Mouse (Mus musculus) heart, embryonic 14.5 days (tissue): ENCODE results near the gene She. TPM values are rescaled to one million over a fixed set of nuclear protein-coding genes. Genes with fewer than 3 reads are reported as not detected.

Experiments used
- ATAC-seq: fragments of 200-750 bp; cut with Nextera tagmentation; 2 replicates; pipeline ENCODE4 v1.8.0; 2017; ENCODE audit warnings: low read depth, moderate TSS enrichment; ENCODE audit not compliant: insufficient number of reproducible peaks, insufficient read depth, low FRiP score
- H3K27ac ChIP-seq, 2 experiments: fragments of 200-500 bp in 1 of 2; fragments of 300-500 bp in 1 of 2; sonication (generic) in 1 of 2; replicated peaks in 1 of 2; 2 replicates each; pipeline ENCODE4 v1.5.1; 2012 to 2014; ENCODE audit warnings: low read depth in 2 of 2, low read length in 2 of 2, control low read depth in 1 of 2, mild to moderate bottlenecking in 1 of 2, mixed read lengths in 1 of 2; ENCODE audit not compliant: control insufficient read depth in 1 of 2, insufficient read depth in 1 of 2
- H3K27me3 ChIP-seq: fragments of 300-500 bp; sonication (generic); 2 replicates; pipeline ENCODE4 v1.6.1; 2014; ENCODE audit warnings: mild to moderate bottlenecking, low read length, control low read depth; ENCODE audit not compliant: control insufficient read depth, insufficient read depth
- H3K36me3 ChIP-seq: fragments of 300-500 bp; sonication (generic); 2 replicates; pipeline ENCODE4 v1.6.1; 2014; ENCODE audit warnings: mild to moderate bottlenecking, control low read depth, low read length, mixed read lengths; ENCODE audit not compliant: control insufficient read depth, insufficient read depth
- H3K4me1 ChIP-seq, 2 experiments: fragments of 200-500 bp in 1 of 2; fragments of 300-500 bp in 1 of 2; sonication (generic) in 1 of 2; 2 replicates each; pipeline ENCODE4 v1.6.1; 2012 to 2014; ENCODE audit warnings: low read length in 2 of 2, control low read depth in 1 of 2, mixed read lengths in 1 of 2; ENCODE audit not compliant: control insufficient read depth in 2 of 2, insufficient read depth in 2 of 2
- H3K4me2 ChIP-seq: fragments of 300-500 bp; sonication (generic); 2 replicates; pipeline ENCODE4 v1.6.1; 2014; ENCODE audit warnings: mild to moderate bottlenecking, low read length
- H3K4me3 ChIP-seq, 2 experiments: fragments of 200-500 bp in 1 of 2; fragments of 300-500 bp in 1 of 2; sonication (generic) in 1 of 2; 2 replicates each; pipeline ENCODE4 v1.5.1; 2012 to 2014; ENCODE audit warnings: low read length in 2 of 2, mild to moderate bottlenecking in 2 of 2, control low read depth in 1 of 2, low read depth in 1 of 2, moderate library complexity in 1 of 2; ENCODE audit not compliant: control insufficient read depth in 1 of 2, insufficient read depth in 1 of 2
- H3K9ac ChIP-seq: fragments of 300-500 bp; sonication (generic); 2 replicates; pipeline ENCODE4 v1.6.1; 2014; ENCODE audit warnings: mild to moderate bottlenecking, low read length
- H3K9me3 ChIP-seq: fragments of 300-500 bp; sonication (generic); 2 replicates; pipeline ENCODE4 v1.6.1; 2016; ENCODE audit warnings: low read length, control low read depth; ENCODE audit not compliant: control insufficient read depth
- WGBS: fragments of 180-500 bp; shearing (Covaris S2); extraction: QIAGEN DNeasy Blood & Tissue Kit; methylation state at CpG from one replicate; pipeline ENCODE4 v1.1.7; 2014; 5-methylcytosine and 5-hydroxymethylcytosine counted together
- polyA plus RNA-seq: library from polyadenylated mRNA; unstranded; fragments of >200 nt; fragmentation: Nextera tagmentation; extraction: Ambion mirVana; gene quantifications from 2 replicates; pipeline ENCODE4 v1.2.1, GENCODE M21; 2014

She gene
- polyA plus RNA-seq, 1 experiment from 2014 or later = 9.0 TPM

- H3K9ac ChIP-seq = no peak overlapping the region
- no peak overlapping the region for H3K4me3 ChIP-seq
- H3K4me1 ChIP-seq = peaks cover 0 to 5% of the 10 kb centered on the region in 2 experiments; a peak in 1 of 4 replicates
- H3K4me2 ChIP-seq = no peak overlapping the region
- no peaks in the 10 kb centered on the region for H3K36me3 ChIP-seq
- H3K27ac ChIP-seq = no peak overlapping the region
- 63% methylated on average over 3 of the region's 3 CpGs for WGBS
- no peaks in the 10 kb centered on the region for H3K27me3 ChIP-seq
- ATAC-seq = no peak
- H3K9me3 ChIP-seq = no peaks in the 10 kb centered on the region
These were observed 12.6 kb upstream of the She start for GRCm38 (mm10) chr3:89818605-89819004.

- Histone ChIP-seq H3K36me3 (no peaks in the 10 kb centered on the region), H3K9me3 (no peaks in the 10 kb centered on the region), H3K4me3 (no peak overlapping the region), H3K4me1 (peaks cover 0 to 5% of the 10 kb centered on the region in 2 experiments; a peak in 1 of 4 replicates), H3K9ac (no peak overlapping the region), H3K27ac (0 out of 4 replicates have a peak overlapping the region, but pooled peaks of 1 of the 2 experiments have one; percentile 33), H3K4me2 (no peak overlapping the region), H3K27me3 (no peaks in the 10 kb centered on the region)
- WGBS = 37% methylated on average over 7 of the region's 7 CpGs
- ATAC-seq = peak; percentile 56; the same call in 1 of the 2 replicates
These were observed 11.3 kb upstream of the She start for GRCm38 (mm10) chr3:89819897-89820296.

DNA sequence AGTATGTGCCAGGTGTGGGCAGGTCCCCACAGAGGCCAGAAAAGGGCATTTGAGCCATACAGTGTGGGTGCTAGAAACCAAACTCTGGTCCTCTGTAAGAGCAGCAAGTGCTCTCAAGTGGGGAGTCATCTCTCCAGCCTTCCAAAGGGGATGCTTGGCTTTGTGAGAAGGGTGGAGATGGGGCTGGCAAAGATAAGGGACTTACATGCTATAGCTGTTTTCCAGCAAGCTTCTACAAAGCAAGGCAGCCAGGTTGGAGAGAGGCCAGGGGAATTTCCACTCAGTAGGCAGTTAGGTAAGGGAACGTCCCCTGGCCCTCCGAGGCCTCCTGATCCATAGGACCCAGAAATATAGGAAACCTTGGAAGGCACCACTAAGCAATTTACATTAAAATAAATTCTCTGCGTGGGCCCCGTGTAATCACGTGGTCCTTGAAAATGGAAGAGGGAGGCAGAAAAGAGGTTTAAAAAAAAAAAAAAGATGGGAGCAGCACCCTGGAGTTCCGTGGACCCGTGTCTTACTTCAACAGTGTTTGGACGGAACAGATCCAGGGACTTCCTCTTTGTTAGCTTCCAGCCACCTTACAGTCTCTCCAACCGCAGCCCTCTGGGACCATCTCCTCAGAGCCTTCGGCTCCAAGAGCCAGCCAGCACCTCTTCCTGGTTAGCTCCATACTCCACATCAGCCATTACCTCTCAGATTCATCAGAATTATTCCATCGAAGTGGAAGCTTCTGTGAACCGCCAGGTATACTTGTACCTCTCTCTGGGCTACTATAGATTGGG is 10.7 kb upstream of the She start:
- no peak overlapping the region for H3K9ac ChIP-seq
- no peaks in the 10 kb centered on the region for H3K27me3 ChIP-seq
- no peaks in the 10 kb centered on the region for H3K36me3 ChIP-seq
- ATAC-seq = no peak
- no peak overlapping the region for H3K4me2 ChIP-seq
- H3K9me3 ChIP-seq = no peaks in the 10 kb centered on the region
- 0 out of 4 replicates have a peak overlapping the region, but pooled peaks of 1 of the 2 experiments have one; percentile 33 for H3K27ac ChIP-seq
- no peak overlapping the region for H3K4me3 ChIP-seq
- WGBS = 79% methylated on average over 12 of the region's 12 CpGs
- H3K4me1 ChIP-seq = peaks cover 0 to 5% of the 10 kb centered on the region in 2 experiments; a peak in 1 of 4 replicates

- Histone ChIP-seq H3K4me1 (peaks cover 0 to 5% of the 10 kb centered on the region in 2 experiments; a peak in 1 of 4 replicates), H3K4me2 (no peak overlapping the region), H3K9ac (no peak overlapping the region), H3K27ac (no peak overlapping the region), H3K9me3 (no peaks in the 10 kb centered on the region), H3K36me3 (no peaks in the 10 kb centered on the region), H3K4me3 (no peak overlapping the region), H3K27me3 (no peaks in the 10 kb centered on the region)
- no peak for ATAC-seq
- WGBS = 82% methylated on average over 11 of the region's 11 CpGs
These were observed 10.1 kb upstream of the She start for GRCm38 (mm10) chr3:89821096-89821513.

- no peak for ATAC-seq
- Histone ChIP-seq H3K27ac (no peak overlapping the region), H3K4me2 (no peak overlapping the region), H3K9me3 (no peaks in the 10 kb centered on the region), H3K4me1 (peaks cover 0 to 5% of the 10 kb centered on the region in 2 experiments; a peak in 1 of 4 replicates), H3K4me3 (no peak overlapping the region), H3K27me3 (no peaks in the 10 kb centered on the region), H3K36me3 (no peaks in the 10 kb centered on the region), H3K9ac (no peak overlapping the region)
- WGBS = 67% methylated on average over 10 of the region's 10 CpGs
These were observed 9.4 kb upstream of the She start for GRCm38 (mm10) chr3:89821548-89822480.

- Histone ChIP-seq H3K4me1 (0 out of 4 replicates have a peak, but pooled peaks cover 0 to 5% of the 10 kb centered on the region in 2 experiments), H3K27me3 (no peaks in the 10 kb centered on the region), H3K9ac (no peak overlapping the region), H3K4me3 (no peak overlapping the region), H3K4me2 (no peak overlapping the region), H3K9me3 (no peaks in the 10 kb centered on the region), H3K36me3 (no peaks in the 10 kb centered on the region), H3K27ac (no peak overlapping the region)
- no peak for ATAC-seq
- WGBS = 55% methylated on average over 2 of the region's 2 CpGs
These were observed 7.6 kb upstream of the She start for GRCm38 (mm10) chr3:89823594-89823993.

DNA sequence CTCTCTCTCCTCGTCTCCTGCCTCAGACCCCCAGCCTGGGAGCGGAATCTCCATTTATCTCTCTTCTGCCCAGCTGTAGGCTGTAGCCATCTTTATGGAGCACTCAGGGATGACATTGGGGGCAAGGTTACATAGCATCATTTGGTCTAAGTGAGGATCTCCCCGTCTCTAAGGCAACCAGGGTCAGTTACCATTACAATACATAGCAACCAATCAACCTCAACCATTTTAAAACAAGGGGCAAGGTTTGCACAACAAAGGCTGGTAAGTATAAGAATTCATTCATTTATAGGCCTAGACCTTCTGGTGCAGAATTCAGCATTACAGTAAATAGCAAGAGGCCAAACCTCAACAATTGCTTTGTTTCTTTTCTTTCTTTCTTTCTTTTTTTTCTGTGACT is 4.9 kb upstream of the She start:
- H3K4me2 ChIP-seq = no peak overlapping the region

More for the DNA sequence above, 4.9 kb upstream of the She start:
- H3K36me3 ChIP-seq = no peaks in the 10 kb centered on the region
- H3K4me3 ChIP-seq = no peak overlapping the region
- H3K27ac ChIP-seq = no peak overlapping the region
- H3K9me3 ChIP-seq = no peaks in the 10 kb centered on the region
- H3K4me1 ChIP-seq = peaks cover 0 to 4% of the 10 kb centered on the region in 2 experiments; a peak in 1 of 4 replicates
- ATAC-seq = no peak
- H3K9ac ChIP-seq = no peak overlapping the region
- peaks cover 22% of the 10 kb centered on the region for H3K27me3 ChIP-seq
- WGBS = 69% methylated on average over 3 of the region's 3 CpGs
